Mouse (Mus musculus) midbrain, embryonic 15.5 days (tissue): ENCODE measurements around the gene Mcmbp. TPM values are rescaled to one million over a fixed set of nuclear protein-coding genes. Genes with fewer than 3 reads are reported as not detected.

ENCODE experiments used
- ATAC-seq: fragments of 200-750 bp; cut with Nextera tagmentation; replicated peaks from 2 replicates; pipeline ENCODE4 v1.8.0; 2017; ENCODE audit warnings: moderate TSS enrichment
- H3K27ac ChIP-seq: fragments of 300-500 bp; sonication (generic); 2 replicates; pipeline ENCODE4 v1.5.1; 2015; ENCODE audit warnings: mild to moderate bottlenecking, inconsistent platforms
- H3K27me3 ChIP-seq: fragments of 300-500 bp; sonication (generic); replicated peaks from 2 replicates; pipeline ENCODE4 v1.6.1; 2015; ENCODE audit warnings: inconsistent platforms
- H3K36me3 ChIP-seq: fragments of 300-500 bp; sonication (generic); replicated peaks from 2 replicates; pipeline ENCODE4 v1.6.1; 2015; ENCODE audit warnings: inconsistent platforms
- H3K4me1 ChIP-seq: fragments of 300-500 bp; sonication (generic); 2 replicates; pipeline ENCODE4 v1.6.1; 2015; ENCODE audit warnings: inconsistent platforms
- H3K4me2 ChIP-seq: fragments of 300-500 bp; sonication (generic); 2 replicates; pipeline ENCODE4 v1.6.1; 2015; ENCODE audit warnings: inconsistent platforms, mild to moderate bottlenecking, moderate library complexity
- H3K4me3 ChIP-seq: fragments of 300-500 bp; sonication (generic); 2 replicates; pipeline ENCODE4 v1.5.1; 2015; ENCODE audit warnings: mild to moderate bottlenecking, inconsistent platforms
- H3K9ac ChIP-seq: fragments of 300-500 bp; sonication (generic); 2 replicates; pipeline ENCODE4 v1.6.1; 2015; ENCODE audit warnings: mild to moderate bottlenecking, inconsistent platforms
- H3K9me3 ChIP-seq: fragments of 300-500 bp; sonication (generic); 2 replicates; pipeline ENCODE4 v1.6.1; 2016; ENCODE audit warnings: inconsistent platforms
- WGBS: fragments of 180-500 bp; shearing (Covaris S2); methylation state at CpG from one replicate; pipeline ENCODE4 v1.1.7; 2015; ENCODE audit warnings: mixed read lengths; 5-methylcytosine and 5-hydroxymethylcytosine counted together
- polyA plus RNA-seq: library from polyadenylated mRNA; unstranded; fragments of >200 nt; fragmentation: Nextera tagmentation; extraction: Ambion mirVana; gene quantifications from 2 replicates; pipeline ENCODE4 v1.2.1, GENCODE M21; 2015

The Mcmbp gene
- polyA plus RNA-seq, 1 experiment from 2014 or later: 48.7 TPM

DNA sequence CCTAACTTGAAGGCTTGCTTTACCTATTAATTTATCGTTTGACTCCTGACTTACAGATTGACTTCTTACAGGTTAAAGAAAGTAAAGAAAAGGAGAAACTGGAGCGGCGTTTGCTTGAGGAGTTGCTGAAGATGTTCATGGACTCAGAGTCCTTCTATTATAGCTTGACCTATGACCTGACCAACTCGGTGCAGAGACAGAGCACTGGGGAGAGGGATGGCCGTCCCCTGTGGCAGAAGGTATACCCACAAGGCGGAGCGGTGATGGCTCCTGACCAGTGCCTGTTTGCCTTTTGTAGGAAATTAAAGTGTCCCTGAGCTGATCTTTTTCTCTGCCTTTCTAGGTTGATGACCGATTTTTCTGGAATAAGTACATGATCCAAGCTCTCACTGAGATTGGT, 76.4 kb downstream of the Mcmbp start:
- Histone ChIP-seq H3K27me3 (no peaks in the 10 kb centered on the region), H3K4me1 (peaks cover 15% of the 10 kb centered on the region), H3K9me3 (no peaks in the 10 kb centered on the region), H3K4me2 (no peak overlapping the region), H3K9ac (no peak overlapping the region), H3K36me3 (no peaks in the 10 kb centered on the region), H3K27ac (no peak overlapping the region), H3K4me3 (no peak overlapping the region)
- 87% methylated on average over 8 of the region's 8 CpGs for WGBS
- no peak for ATAC-seq

DNA sequence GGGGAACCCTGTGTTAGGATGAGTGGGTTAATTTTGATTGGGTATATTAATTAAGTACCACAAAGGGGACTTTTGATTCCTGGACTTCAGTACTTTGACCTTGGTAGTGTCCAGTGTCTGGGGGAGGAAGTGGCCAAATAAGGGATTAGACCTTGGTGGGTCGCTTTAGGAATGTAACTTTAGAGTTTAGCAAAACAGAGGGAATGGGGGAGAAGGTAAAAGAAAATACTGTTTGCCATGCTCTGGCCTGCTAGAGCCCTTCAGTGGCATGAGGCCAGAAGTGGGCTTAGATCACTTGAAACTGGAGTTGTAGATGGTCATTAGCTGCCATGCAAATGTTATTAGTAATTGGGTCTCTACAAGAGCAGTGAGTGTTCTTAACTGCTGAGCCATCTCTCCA, 83.3 kb downstream of the Mcmbp start:
- H3K9me3 ChIP-seq: no peaks in the 10 kb centered on the region
- 79% methylated on average over 1 of the region's 1 CpGs for WGBS
- no peak overlapping the region for H3K4me2 ChIP-seq
- no peak overlapping the region for H3K27ac ChIP-seq
- H3K4me3 ChIP-seq: no peak overlapping the region
- no peaks in the 10 kb centered on the region for H3K36me3 ChIP-seq
- no peak for ATAC-seq
- H3K4me1 ChIP-seq: no peaks in the 10 kb centered on the region
- H3K27me3 ChIP-seq: no peaks in the 10 kb centered on the region
- no peak overlapping the region for H3K9ac ChIP-seq

Other genes starting within 250 kb of the Mcmbp start
- gene Bag3, start 216.9 kb downstream of the Mcmbp start, polyA plus RNA-seq: 2.0 and 2.5 TPM in 2 replicates
- gene Inpp5f, start 129.2 kb downstream of the Mcmbp start, polyA plus RNA-seq: 414 and 450 TPM in 2 replicates
- 37.7 and 38.5 TPM in 2 replicates for gene Sec23ip, start 4.4 kb upstream of the Mcmbp start, polyA plus RNA-seq